Mouse (Mus musculus) hindbrain, embryonic 15.5 days (tissue): ENCODE results near the gene Wdr5b. TPM values are rescaled to one million over a fixed set of nuclear protein-coding genes. Genes with fewer than 3 reads are reported as not detected.

Source experiments
- ATAC-seq: fragments of 200-750 bp; cut with Nextera tagmentation; 2 replicates; pipeline ENCODE4 v1.8.0; 2017; ENCODE audit warnings: low read depth, moderate number of reproducible peaks, moderate TSS enrichment; ENCODE audit not compliant: low FRiP score
- H3K27ac ChIP-seq: fragments of 300-500 bp; sonication (generic); replicated peaks from 2 replicates; pipeline ENCODE4 v1.5.1; 2015; ENCODE audit warnings: mild to moderate bottlenecking, inconsistent platforms
- H3K27me3 ChIP-seq: fragments of 300-500 bp; sonication (generic); 2 replicates; pipeline ENCODE4 v1.6.1; 2015; ENCODE audit warnings: control low read depth, inconsistent platforms
- H3K36me3 ChIP-seq: fragments of 300-500 bp; sonication (generic); 2 replicates; pipeline ENCODE4 v1.6.1; 2015; ENCODE audit warnings: control low read depth, inconsistent platforms
- H3K4me1 ChIP-seq: fragments of 300-500 bp; sonication (generic); replicated peaks from 2 replicates; pipeline ENCODE4 v1.6.1; 2015; ENCODE audit warnings: control low read depth, inconsistent platforms
- H3K4me2 ChIP-seq: fragments of 300-500 bp; sonication (generic); 2 replicates; pipeline ENCODE4 v1.6.1; 2015; ENCODE audit warnings: moderate library complexity, mild to moderate bottlenecking, inconsistent platforms
- H3K4me3 ChIP-seq: fragments of 300-500 bp; sonication (generic); 2 replicates; pipeline ENCODE4 v1.5.1; 2015; ENCODE audit warnings: mild to moderate bottlenecking, inconsistent platforms
- H3K9ac ChIP-seq: fragments of 300-500 bp; sonication (generic); 2 replicates; pipeline ENCODE4 v1.6.1; 2015; ENCODE audit warnings: inconsistent platforms
- H3K9me3 ChIP-seq: fragments of 300-500 bp; sonication (generic); 2 replicates; pipeline ENCODE4 v1.6.1; 2016; ENCODE audit warnings: control low read depth, inconsistent platforms
- WGBS: fragments of 180-500 bp; shearing (Covaris S2); methylation state at CpG from one replicate; pipeline ENCODE4 v1.1.7; 2015; 5-methylcytosine and 5-hydroxymethylcytosine counted together
- polyA plus RNA-seq: library from polyadenylated mRNA; unstranded; fragments of >200 nt; fragmentation: Nextera tagmentation; extraction: Ambion mirVana; gene quantifications from 2 replicates; pipeline ENCODE4 v1.2.1, GENCODE M21; 2015

Wdr5b gene
- polyA plus RNA-seq, 1 experiment from 2014 or later = 12.4 TPM

- peak within 1 kb of the TSS; percentile 83 for H3K4me3 ChIP-seq
- under 1% methylated on average over 81 of the region's 81 CpGs for WGBS
- ATAC-seq = peak; percentile 96
Measured at GRCm38 (mm10) chr16:36071450-36072379, 30.7 kb downstream of the Wdr5b start, which contains the start of the genes Fam162a and Ccdc58. Gene Fam162a (minus strand): TSS chr16:36071594. Gene Ccdc58 (plus strand): TSS chr16:36071685.

GRCm38 (mm10) chr16:36072410-36073011, 31.5 kb downstream of the Wdr5b start:
- Histone ChIP-seq H3K9ac (peak overlapping the region; percentile 85), H3K27ac (peak overlapping the region; percentile 99), H3K9me3 (no peaks in the 10 kb centered on the region), H3K4me1 (peaks cover 26% of the 10 kb centered on the region), H3K36me3 (no peaks in the 10 kb centered on the region), H3K27me3 (no peaks in the 10 kb centered on the region), H3K4me2 (peak overlapping the region; percentile 63), H3K4me3 (peak overlapping the region; percentile 83)
- ATAC-seq = no peak
- WGBS = 29% methylated on average over 8 of the region's 8 CpGs

More at GRCm38 (mm10) chr16:36071450-36072379, 30.7 kb downstream of the Wdr5b start, which contains the start of the genes Fam162a and Ccdc58:
- no peaks in the 10 kb centered on the region for H3K27me3 ChIP-seq
- peak within 1 kb of the TSS; percentile 99 for H3K27ac ChIP-seq
- H3K4me2 ChIP-seq = peak within 1 kb of the TSS; percentile 63
- peak within 1 kb of the TSS; percentile 85 for H3K9ac ChIP-seq
- H3K9me3 ChIP-seq = no peaks in the 10 kb centered on the region
- peaks cover 26% of the 10 kb centered on the region for H3K4me1 ChIP-seq
- H3K36me3 ChIP-seq = no peaks in the 10 kb centered on the region

GRCm38 (mm10) chr16:36074772-36075171, 33.8 kb downstream of the Wdr5b start:
- H3K36me3 ChIP-seq = no peaks in the 10 kb centered on the region
- H3K4me2 ChIP-seq = no peak overlapping the region
- peaks cover 14% of the 10 kb centered on the region for H3K4me1 ChIP-seq
- H3K4me3 ChIP-seq = no peak overlapping the region
- H3K9ac ChIP-seq = no peak overlapping the region
- no peaks in the 10 kb centered on the region for H3K9me3 ChIP-seq
- WGBS = 97% methylated on average over 3 of the region's 3 CpGs
- no peak for ATAC-seq
- no peaks in the 10 kb centered on the region for H3K27me3 ChIP-seq
- H3K27ac ChIP-seq = no peak overlapping the region

- 99% methylated on average over 3 of the region's 3 CpGs for WGBS
- no peak overlapping the region for H3K27ac ChIP-seq
- ATAC-seq = no peak
Measured at GRCm38 (mm10) chr16:36079916-36080315, 38.9 kb downstream of the Wdr5b start.

GRCm38 (mm10) chr16:36087846-36088245, 46.9 kb downstream of the Wdr5b start:
- Histone ChIP-seq H3K9me3 (no peaks in the 10 kb centered on the region), H3K27me3 (no peaks in the 10 kb centered on the region), H3K4me2 (no peak overlapping the region), H3K36me3 (0 out of 2 replicates have a peak, but pooled peaks cover 6% of the 10 kb centered on the region), H3K9ac (no peak overlapping the region), H3K4me1 (no peaks in the 10 kb centered on the region), H3K27ac (no peak overlapping the region), H3K4me3 (no peak overlapping the region)
- no peak for ATAC-seq
- 94% methylated on average over 4 of the region's 4 CpGs for WGBS

More at GRCm38 (mm10) chr16:36079916-36080315, 38.9 kb downstream of the Wdr5b start:
- H3K9me3 ChIP-seq = no peaks in the 10 kb centered on the region
- no peak overlapping the region for H3K4me2 ChIP-seq
- no peaks in the 10 kb centered on the region for H3K27me3 ChIP-seq
- no peak overlapping the region for H3K9ac ChIP-seq
- H3K4me1 ChIP-seq = no peaks in the 10 kb centered on the region
- H3K4me3 ChIP-seq = no peak overlapping the region
- no peaks in the 10 kb centered on the region for H3K36me3 ChIP-seq

- H3K9me3 ChIP-seq = no peaks in the 10 kb centered on the region
- 85% methylated on average over 7 of the region's 7 CpGs for WGBS
- H3K4me1 ChIP-seq = no peaks in the 10 kb centered on the region
- ATAC-seq = no peak
- H3K27ac ChIP-seq = no peak overlapping the region
- H3K4me2 ChIP-seq = no peak overlapping the region
- no peak overlapping the region for H3K9ac ChIP-seq
- no peak overlapping the region for H3K4me3 ChIP-seq
- H3K36me3 ChIP-seq = 0 out of 2 replicates have a peak, but pooled peaks cover 6% of the 10 kb centered on the region
- H3K27me3 ChIP-seq = no peaks in the 10 kb centered on the region
Measured at GRCm38 (mm10) chr16:36089065-36089464, 48.1 kb downstream of the Wdr5b start.

GRCm38 (mm10) chr16:36089850-36090616, 49.0 kb downstream of the Wdr5b start:
- H3K9ac ChIP-seq = no peak overlapping the region
- no peak overlapping the region for H3K4me2 ChIP-seq
- H3K27ac ChIP-seq = no peak overlapping the region
- H3K9me3 ChIP-seq = no peaks in the 10 kb centered on the region
- 72% methylated on average over 8 of the region's 8 CpGs for WGBS
- 0 out of 2 replicates have a peak, but pooled peaks cover 6% of the 10 kb centered on the region for H3K36me3 ChIP-seq
- no peak for ATAC-seq
- no peaks in the 10 kb centered on the region for H3K27me3 ChIP-seq
- no peak overlapping the region for H3K4me3 ChIP-seq
- H3K4me1 ChIP-seq = no peaks in the 10 kb centered on the region

GRCm38 (mm10) chr16:36090785-36091509, 50.0 kb downstream of the Wdr5b start:
- Histone ChIP-seq H3K36me3 (0 out of 2 replicates have a peak, but pooled peaks cover 6% of the 10 kb centered on the region), H3K9ac (no peak overlapping the region), H3K27me3 (no peaks in the 10 kb centered on the region), H3K4me1 (no peaks in the 10 kb centered on the region), H3K4me3 (no peak overlapping the region), H3K4me2 (no peak overlapping the region), H3K9me3 (no peaks in the 10 kb centered on the region), H3K27ac (no peak overlapping the region)
- no peak for ATAC-seq
- WGBS = 82% methylated on average over 11 of the region's 11 CpGs

Other genes with a start within 250 kb of the Wdr5b start
- 0.34 and 0.77 TPM in 2 replicates for gene Parp14, start 169.6 kb upstream of the Wdr5b start, polyA plus RNA-seq
- 1.8 and 2.8 TPM in 2 replicates for gene Parp9, start 102.7 kb upstream of the Wdr5b start, polyA plus RNA-seq
- gene Dtx3l, start 102.0 kb upstream of the Wdr5b start, polyA plus RNA-seq = 1.5 and 2.0 TPM in 2 replicates
- 67.7 and 72.9 TPM in 2 replicates for gene Kpna1, start 62.4 kb upstream of the Wdr5b start, polyA plus RNA-seq
- 138 and 151 TPM in 2 replicates for gene Fam162a, start 30.4 kb downstream of the Wdr5b start, polyA plus RNA-seq
- 27.6 and 28.8 TPM in 2 replicates for gene Ccdc58, start 30.5 kb downstream of the Wdr5b start, polyA plus RNA-seq
- gene Csta1, start 90.1 kb downstream of the Wdr5b start, polyA plus RNA-seq = 0.06 TPM in 1 of 2 replicates, not detected in the other
- gene Stfa2l1, start 115.6 kb downstream of the Wdr5b start, polyA plus RNA-seq = not detected in 2 replicates
- gene Gm5483, start 143.0 kb downstream of the Wdr5b start, polyA plus RNA-seq = 0.62 and 0.67 TPM in 2 replicates
- gene Gm5416, start 169.2 kb downstream of the Wdr5b start, polyA plus RNA-seq = not detected in 2 replicates
- gene 2010005H15Rik, start 180.3 kb downstream of the Wdr5b start, polyA plus RNA-seq = not detected in 2 replicates
- gene Stfa1, start 235.8 kb downstream of the Wdr5b start, polyA plus RNA-seq = 1.6 and 2.3 TPM in 2 replicates